Mouse (Mus musculus): ENCODE results near the gene Gpd1. TPM values are rescaled to one million over a fixed set of nuclear protein-coding genes. Genes with fewer than 3 reads are reported as not detected.
"Not testable (repeated sequence)": the region's sequence is repeated elsewhere in the genome, so short reads cannot be mapped to it uniquely, and the experiment has no call there.

Gpd1 gene
- total RNA-seq, 2 experiments from 2014 or later: 2.1 to 8.2 TPM

GRCm38 (mm10) chr15:99740229-99740628 lies 22.9 kb downstream of the Gpd1 start:
- ATAC-seq (replicated peaks; ENCODE audit: low FRiP score, poor library complexity, severe bottlenecking): no peak

GRCm38 (mm10) chr15:99754204-99754603 lies 36.9 kb downstream of the Gpd1 start:
- no peak for ATAC-seq (replicated peaks; ENCODE audit: low FRiP score, poor library complexity, severe bottlenecking)

DNA sequence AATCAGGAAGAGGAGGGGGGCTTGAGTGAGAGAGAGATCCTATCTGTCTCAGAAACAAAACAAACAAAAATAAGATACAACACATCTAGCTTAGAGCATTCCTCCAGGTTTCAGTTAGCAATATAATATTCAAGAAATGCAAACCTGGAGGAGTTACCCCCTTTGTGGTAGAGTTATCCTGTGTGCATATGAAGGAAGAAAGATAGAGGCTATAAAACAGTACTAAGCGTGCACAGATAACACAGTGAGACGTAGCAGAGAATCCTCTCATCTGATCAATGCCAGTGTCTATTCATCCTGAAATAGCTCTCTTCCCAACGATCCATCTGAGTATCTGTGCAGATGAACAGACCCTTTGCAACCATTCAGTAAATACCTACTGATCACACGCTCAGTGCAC lies 50.2 kb downstream of the Gpd1 start:
- no peak for ATAC-seq (replicated peaks; ENCODE audit: low FRiP score, poor library complexity, severe bottlenecking)

GRCm38 (mm10) chr15:99768761-99769160 lies 51.4 kb downstream of the Gpd1 start:
- no peak for ATAC-seq (replicated peaks; ENCODE audit: low FRiP score, poor library complexity, severe bottlenecking)

GRCm38 (mm10) chr15:99771004-99771500 lies 53.7 kb downstream of the Gpd1 start:
- no peak for ATAC-seq (replicated peaks; ENCODE audit: low FRiP score, poor library complexity, severe bottlenecking)

- ATAC-seq (replicated peaks; ENCODE audit: low FRiP score, poor library complexity, severe bottlenecking): no peak
Observed at GRCm38 (mm10) chr15:99771601-99772276, 54.4 kb downstream of the Gpd1 start.

DNA sequence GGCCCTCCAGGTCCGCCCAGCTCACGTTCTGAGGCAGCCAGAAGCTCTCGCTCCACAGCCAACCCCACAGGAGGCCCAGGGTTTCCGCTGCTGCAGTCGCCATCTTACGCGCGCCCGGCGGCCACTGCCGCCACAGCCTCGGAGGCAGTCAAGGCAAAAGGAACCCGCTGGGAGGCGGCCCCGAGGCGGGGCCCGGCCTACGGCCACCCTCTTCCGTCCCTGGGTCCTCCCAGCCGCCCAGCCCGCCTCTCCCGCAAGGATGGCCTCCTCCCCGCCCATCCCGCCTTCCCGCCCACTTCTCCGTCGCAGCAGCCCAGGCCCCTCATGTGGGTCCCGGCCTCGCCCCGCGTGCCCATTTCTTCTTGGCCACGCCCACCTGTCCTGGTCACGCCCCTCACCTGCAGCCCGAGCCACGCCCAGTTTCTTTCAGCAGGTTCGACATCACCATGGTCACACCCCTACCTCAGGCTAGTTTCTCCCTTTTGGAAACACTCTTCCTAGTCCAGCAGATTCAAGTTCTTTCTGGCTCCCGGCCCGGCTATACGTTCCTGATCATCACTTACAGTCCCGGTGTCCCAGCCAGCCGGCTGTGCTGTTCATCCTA lies 55.1 kb downstream of the Gpd1 start:
- ATAC-seq (replicated peaks; ENCODE audit: low FRiP score, poor library complexity, severe bottlenecking): peak; percentile 53; the same call in 1 of the 2 replicates

- ATAC-seq (replicated peaks; ENCODE audit: low FRiP score, poor library complexity, severe bottlenecking): not testable (repeated sequence)
Observed at GRCm38 (mm10) chr15:99772881-99772924, 55.4 kb downstream of the Gpd1 start, which contains the start of gene Cers5. Gene Cers5, minus strand, starts transcription at chr15:99772885.

- ATAC-seq (replicated peaks; ENCODE audit: low FRiP score, poor library complexity, severe bottlenecking): no peak
Observed at GRCm38 (mm10) chr15:99772925-99773324, 55.6 kb downstream of the Gpd1 start.

Other genes with a start within 250 kb of the Gpd1 start
- 1.3 and 1.4 TPM in 2 replicates for gene Bcdin3d, start 242.8 kb upstream of the Gpd1 start, total RNA-seq (2015; ENCODE audit: low replicate concordance)
- 0.51 and 1.3 TPM in 2 replicates for gene Bcdin3d, start 242.8 kb upstream of the Gpd1 start, total RNA-seq (2017; ENCODE audit: low replicate concordance)
- not detected in 2 replicates for gene Faim2, start 189.3 kb upstream of the Gpd1 start, total RNA-seq (2015; ENCODE audit: low replicate concordance)
- 0.38 TPM in 1 of 2 replicates, not detected in the other for gene Faim2, start 189.3 kb upstream of the Gpd1 start, total RNA-seq (2017; ENCODE audit: low replicate concordance)
- gene Aqp2, start 138.5 kb upstream of the Gpd1 start, total RNA-seq (2015; ENCODE audit: low replicate concordance): not detected in 2 replicates
- not detected in 2 replicates for gene Aqp2, start 138.5 kb upstream of the Gpd1 start, total RNA-seq (2017; ENCODE audit: low replicate concordance)
- gene Aqp5, start 126.7 kb upstream of the Gpd1 start, total RNA-seq (2015; ENCODE audit: low replicate concordance): not detected in 2 replicates
- gene Aqp5, start 126.7 kb upstream of the Gpd1 start, total RNA-seq (2017; ENCODE audit: low replicate concordance): not detected in 2 replicates
- not detected in 2 replicates for gene Aqp6, start 116.1 kb upstream of the Gpd1 start, total RNA-seq (2015; ENCODE audit: low replicate concordance)
- gene Aqp6, start 116.1 kb upstream of the Gpd1 start, total RNA-seq (2017; ENCODE audit: low replicate concordance): not detected in 2 replicates
- gene Racgap1, start 65.9 kb upstream of the Gpd1 start, total RNA-seq (2015; ENCODE audit: low replicate concordance): 248 and 272 TPM in 2 replicates
- 292 and 327 TPM in 2 replicates for gene Racgap1, start 65.9 kb upstream of the Gpd1 start, total RNA-seq (2017; ENCODE audit: low replicate concordance)
- gene Asic1, start 47.1 kb upstream of the Gpd1 start, total RNA-seq (2015; ENCODE audit: low replicate concordance): not detected in 2 replicates
- not detected in 2 replicates for gene Asic1, start 47.1 kb upstream of the Gpd1 start, total RNA-seq (2017; ENCODE audit: low replicate concordance)
- 15.5 and 18.0 TPM in 2 replicates for gene Smarcd1, start 15.4 kb upstream of the Gpd1 start, total RNA-seq (2015; ENCODE audit: low replicate concordance)
- 5.3 and 9.7 TPM in 2 replicates for gene Smarcd1, start 15.4 kb upstream of the Gpd1 start, total RNA-seq (2017; ENCODE audit: low replicate concordance)
- gene Gm17349, start 12.0 kb upstream of the Gpd1 start, total RNA-seq (2015; ENCODE audit: low replicate concordance): not detected in 2 replicates
- not detected in 2 replicates for gene Gm17349, start 12.0 kb upstream of the Gpd1 start, total RNA-seq (2017; ENCODE audit: low replicate concordance)
- 11.3 and 15.5 TPM in 2 replicates for gene Cox14, start 8.1 kb downstream of the Gpd1 start, total RNA-seq (2015; ENCODE audit: low replicate concordance)
- 7.1 and 17.1 TPM in 2 replicates for gene Cox14, start 8.1 kb downstream of the Gpd1 start, total RNA-seq (2017; ENCODE audit: low replicate concordance)
- gene Cers5, start 55.4 kb downstream of the Gpd1 start, total RNA-seq (2015; ENCODE audit: low replicate concordance): 9.4 and 19.7 TPM in 2 replicates
- 3.3 and 7.6 TPM in 2 replicates for gene Cers5, start 55.4 kb downstream of the Gpd1 start, total RNA-seq (2017; ENCODE audit: low replicate concordance)
- gene Lima1, start 157.9 kb downstream of the Gpd1 start, total RNA-seq (2015; ENCODE audit: low replicate concordance): 3.2 and 6.7 TPM in 2 replicates
- 2.1 and 5.3 TPM in 2 replicates for gene Lima1, start 157.9 kb downstream of the Gpd1 start, total RNA-seq (2017; ENCODE audit: low replicate concordance)
- gene Fam186a, start 249.5 kb downstream of the Gpd1 start, total RNA-seq (2015; ENCODE audit: low replicate concordance): not detected in 2 replicates
- gene Fam186a, start 249.5 kb downstream of the Gpd1 start, total RNA-seq (2017; ENCODE audit: low replicate concordance): not detected in 2 replicates

Measured in erythroid progenitor cell, adult 5-6 weeks (primary cell).